Mouse (Mus musculus): ENCODE measurements at regions not wholly inside any gene's neighbourhood (a gene's known extent, or its start where the extent isn't known, plus 50 kb on each side); places are given as distances from the start of the nearest gene placed in this dataset.

DNA sequence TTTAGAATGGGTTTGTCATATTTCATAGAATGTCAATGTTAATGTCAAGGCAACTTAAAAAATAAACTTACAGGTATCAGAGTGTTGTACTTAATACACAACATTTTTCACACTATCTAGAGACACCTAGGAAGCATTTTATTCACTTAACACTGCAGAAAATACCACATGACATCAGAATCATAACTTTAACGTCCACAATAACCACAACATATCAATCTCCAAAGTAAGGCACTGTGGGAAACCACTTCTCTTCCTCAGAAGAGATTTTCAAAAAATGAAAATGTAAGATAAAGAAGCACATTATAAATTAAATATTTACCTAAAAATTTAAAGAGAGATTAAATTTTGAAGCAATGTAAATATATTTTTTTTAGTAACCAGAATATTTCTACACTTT, 599.3 kb downstream of the Dach1 start:
- Histone ChIP-seq H3K27ac (replicated peaks; ENCODE audit: low read depth, low read length) (no peak overlapping the region), H3K27me3 (ENCODE audit: control insufficient read depth, insufficient read depth, low read length) (no peaks in the 10 kb centered on the region), H3K9me3 (ENCODE audit: control insufficient read depth, low read length) (no peaks in the 10 kb centered on the region), H3K4me2 (ENCODE audit: low read depth, severe bottlenecking) (no peak overlapping the region), H3K9ac (ENCODE audit: low read length) (no peak overlapping the region), H3K36me3 (ENCODE audit: control insufficient read depth, insufficient read depth, low read length) (no peaks in the 10 kb centered on the region), H3K4me1 (ENCODE audit: control insufficient read depth, insufficient read depth, low read length) (no peaks in the 10 kb centered on the region), H3K4me3 (ENCODE audit: low read depth, low read length) (no peak overlapping the region)
- no peak for DNase-seq (ENCODE audit: low spot score)
- ATAC-seq (ENCODE audit: insufficient number of reproducible peaks, low FRiP score, low TSS enrichment, low read depth): no peak
- WGBS: 78% methylated on average over 1 of the region's 1 CpGs

- no peaks in the 10 kb centered on the region for H3K4me1 ChIP-seq (ENCODE audit: control insufficient read depth, insufficient read depth, low read length)
- H3K4me2 ChIP-seq (ENCODE audit: low read depth, severe bottlenecking): no peak overlapping the region
- 44% methylated on average over 7 of the region's 7 CpGs for WGBS
- H3K4me3 ChIP-seq (ENCODE audit: low read depth, low read length): no peak overlapping the region
- H3K27ac ChIP-seq (replicated peaks; ENCODE audit: low read depth, low read length): no peak overlapping the region
- H3K9me3 ChIP-seq (ENCODE audit: control insufficient read depth, low read length): no peaks in the 10 kb centered on the region
- no peaks in the 10 kb centered on the region for H3K36me3 ChIP-seq (ENCODE audit: control insufficient read depth, insufficient read depth, low read length)
- H3K27me3 ChIP-seq (ENCODE audit: control insufficient read depth, insufficient read depth, low read length): no peaks in the 10 kb centered on the region
- ATAC-seq (ENCODE audit: insufficient number of reproducible peaks, low FRiP score, low TSS enrichment, low read depth) (no peak), DNase-seq (ENCODE audit: low spot score) (no peak)
- no peak overlapping the region for H3K9ac ChIP-seq (ENCODE audit: low read length)
Observed at GRCm38 (mm10) chr14:97560121-97560907, 609.3 kb downstream of the Dach1 start.

DNA sequence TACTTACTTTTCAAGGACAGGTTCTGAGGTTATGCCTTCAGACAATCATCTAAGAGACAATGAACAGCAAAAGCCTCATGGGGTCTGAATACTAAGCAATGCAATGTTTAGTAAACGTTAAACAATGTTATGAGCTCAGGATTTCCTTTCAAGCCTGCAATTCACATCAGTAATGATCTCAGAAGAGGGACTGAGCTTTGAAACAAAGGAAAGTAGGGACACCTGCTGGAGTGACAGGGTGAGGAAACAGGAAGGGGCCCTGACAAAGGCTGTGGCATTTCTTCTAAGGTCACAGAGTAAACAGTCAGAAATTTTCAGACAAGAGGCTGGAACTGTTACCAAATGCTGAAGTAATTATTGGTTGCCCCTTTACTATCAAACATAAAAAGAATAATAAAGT, 610.0 kb downstream of the Dach1 start:
- no peaks in the 10 kb centered on the region for H3K9me3 ChIP-seq (ENCODE audit: control insufficient read depth, low read length)
- no peak overlapping the region for H3K4me2 ChIP-seq (ENCODE audit: low read depth, severe bottlenecking)
- no peaks in the 10 kb centered on the region for H3K27me3 ChIP-seq (ENCODE audit: control insufficient read depth, insufficient read depth, low read length)
- no peaks in the 10 kb centered on the region for H3K36me3 ChIP-seq (ENCODE audit: control insufficient read depth, insufficient read depth, low read length)
- H3K27ac ChIP-seq (replicated peaks; ENCODE audit: low read depth, low read length): no peak overlapping the region
- H3K4me3 ChIP-seq (ENCODE audit: low read depth, low read length): no peak overlapping the region
- no peak overlapping the region for H3K9ac ChIP-seq (ENCODE audit: low read length)
- peak; percentile 46 for DNase-seq (ENCODE audit: low spot score)
- 4% methylated on average over 1 of the region's 1 CpGs for WGBS
- H3K4me1 ChIP-seq (ENCODE audit: control insufficient read depth, insufficient read depth, low read length): no peaks in the 10 kb centered on the region
- ATAC-seq (ENCODE audit: insufficient number of reproducible peaks, low FRiP score, low TSS enrichment, low read depth): no peak

DNA sequence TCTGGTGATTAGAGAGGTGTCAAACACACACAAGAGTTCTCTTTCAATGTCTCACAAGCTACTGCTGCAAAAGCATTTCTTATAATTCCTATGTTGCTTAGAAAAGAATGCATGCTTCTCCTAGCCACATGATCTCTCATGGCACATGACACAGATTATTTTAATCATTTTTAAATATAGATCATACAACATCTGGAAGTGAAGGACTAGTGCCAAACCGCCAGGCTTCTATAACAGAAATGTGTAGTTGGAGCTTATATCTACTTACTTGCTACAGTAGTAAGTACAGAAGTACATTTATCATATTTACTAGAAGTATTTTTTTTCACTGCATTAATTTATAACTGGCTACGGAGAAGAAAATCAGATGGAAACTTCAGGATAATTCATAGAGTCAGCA, 611.3 kb downstream of the Dach1 start:
- Histone ChIP-seq H3K9me3 (ENCODE audit: control insufficient read depth, low read length) (no peaks in the 10 kb centered on the region), H3K27ac (replicated peaks; ENCODE audit: low read depth, low read length) (no peak overlapping the region), H3K36me3 (ENCODE audit: control insufficient read depth, insufficient read depth, low read length) (no peaks in the 10 kb centered on the region), H3K9ac (ENCODE audit: low read length) (no peak overlapping the region), H3K4me2 (ENCODE audit: low read depth, severe bottlenecking) (no peak overlapping the region), H3K4me1 (ENCODE audit: control insufficient read depth, insufficient read depth, low read length) (no peaks in the 10 kb centered on the region), H3K27me3 (ENCODE audit: control insufficient read depth, insufficient read depth, low read length) (no peaks in the 10 kb centered on the region), H3K4me3 (ENCODE audit: low read depth, low read length) (no peak overlapping the region)
- no peak for ATAC-seq (ENCODE audit: insufficient number of reproducible peaks, low FRiP score, low TSS enrichment, low read depth)
- DNase-seq (ENCODE audit: low spot score): no peak
- WGBS: 89% methylated on average over 2 of the region's 2 CpGs

DNA sequence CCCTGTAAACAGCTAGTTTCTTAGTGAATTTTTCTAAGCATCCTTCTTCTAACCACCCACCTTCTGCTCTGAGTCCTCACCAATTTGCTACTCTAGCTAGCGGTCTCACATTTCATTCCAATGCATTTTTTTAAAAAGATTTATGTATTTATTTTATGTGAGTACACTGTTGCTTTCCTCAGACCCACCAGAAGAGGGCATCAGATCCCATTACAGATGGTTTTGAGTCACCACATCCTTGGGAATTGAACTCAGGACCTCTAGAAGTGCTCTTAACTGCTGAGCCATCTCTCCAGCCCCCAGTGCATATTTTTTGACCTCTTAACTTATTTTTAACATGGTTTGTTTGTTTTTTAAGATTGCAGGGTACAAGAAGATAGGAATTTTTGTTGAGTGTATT, 611.7 kb downstream of the Dach1 start:
- WGBS: 75% methylated on average over 1 of the region's 1 CpGs
- H3K4me2 ChIP-seq (ENCODE audit: low read depth, severe bottlenecking): no peak overlapping the region
- no peaks in the 10 kb centered on the region for H3K36me3 ChIP-seq (ENCODE audit: control insufficient read depth, insufficient read depth, low read length)
- no peak overlapping the region for H3K4me3 ChIP-seq (ENCODE audit: low read depth, low read length)
- H3K9me3 ChIP-seq (ENCODE audit: control insufficient read depth, low read length): no peaks in the 10 kb centered on the region
- ATAC-seq (ENCODE audit: insufficient number of reproducible peaks, low FRiP score, low TSS enrichment, low read depth): no peak
- DNase-seq (ENCODE audit: low spot score): no peak
- no peaks in the 10 kb centered on the region for H3K4me1 ChIP-seq (ENCODE audit: control insufficient read depth, insufficient read depth, low read length)
- no peak overlapping the region for H3K27ac ChIP-seq (replicated peaks; ENCODE audit: low read depth, low read length)
- no peak overlapping the region for H3K9ac ChIP-seq (ENCODE audit: low read length)
- H3K27me3 ChIP-seq (ENCODE audit: control insufficient read depth, insufficient read depth, low read length): no peaks in the 10 kb centered on the region

GRCm38 (mm10) chr14:97546276-97546675, 623.3 kb downstream of the Dach1 start:
- ATAC-seq (ENCODE audit: insufficient number of reproducible peaks, low FRiP score, low TSS enrichment, low read depth) (no peak), DNase-seq (ENCODE audit: low spot score) (no peak)
- WGBS: 84% methylated on average over 4 of the region's 4 CpGs
- H3K4me3 ChIP-seq (ENCODE audit: low read depth, low read length): no peak overlapping the region
- H3K9me3 ChIP-seq (ENCODE audit: control insufficient read depth, low read length): no peaks in the 10 kb centered on the region
- H3K27me3 ChIP-seq (ENCODE audit: control insufficient read depth, insufficient read depth, low read length): no peaks in the 10 kb centered on the region
- no peaks in the 10 kb centered on the region for H3K4me1 ChIP-seq (ENCODE audit: control insufficient read depth, insufficient read depth, low read length)
- H3K36me3 ChIP-seq (ENCODE audit: control insufficient read depth, insufficient read depth, low read length): no peaks in the 10 kb centered on the region
- H3K27ac ChIP-seq (replicated peaks; ENCODE audit: low read depth, low read length): no peak overlapping the region
- no peak overlapping the region for H3K9ac ChIP-seq (ENCODE audit: low read length)
- H3K4me2 ChIP-seq (ENCODE audit: low read depth, severe bottlenecking): no peak overlapping the region

DNA sequence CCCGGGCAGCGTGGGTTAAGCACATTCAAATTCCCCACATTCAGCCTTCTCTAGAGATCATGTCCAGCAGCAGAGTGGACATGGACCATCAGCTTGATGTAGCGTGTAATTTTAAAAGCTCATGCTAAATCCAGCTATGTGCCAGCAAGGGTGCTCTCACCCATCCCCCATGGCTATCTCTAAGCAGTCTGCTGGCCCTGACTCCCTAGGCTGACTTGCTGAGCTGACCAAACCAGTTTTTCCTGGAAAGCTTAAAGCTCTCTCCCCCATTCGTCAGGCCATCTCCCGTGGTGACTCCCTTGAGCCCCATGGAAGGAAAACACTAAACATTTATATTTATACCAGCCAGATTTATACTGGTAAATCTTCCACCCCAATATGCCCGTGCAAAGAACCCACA, 625.3 kb downstream of the Dach1 start:
- H3K4me1 ChIP-seq (ENCODE audit: control insufficient read depth, insufficient read depth, low read length): no peaks in the 10 kb centered on the region
- H3K4me2 ChIP-seq (ENCODE audit: low read depth, severe bottlenecking): no peak overlapping the region
- H3K36me3 ChIP-seq (ENCODE audit: control insufficient read depth, insufficient read depth, low read length): no peaks in the 10 kb centered on the region
- ATAC-seq (ENCODE audit: insufficient number of reproducible peaks, low FRiP score, low TSS enrichment, low read depth) (no peak), DNase-seq (ENCODE audit: low spot score) (no peak)
- H3K9ac ChIP-seq (ENCODE audit: low read length): no peak overlapping the region
- H3K4me3 ChIP-seq (ENCODE audit: low read depth, low read length): no peak overlapping the region
- no peaks in the 10 kb centered on the region for H3K27me3 ChIP-seq (ENCODE audit: control insufficient read depth, insufficient read depth, low read length)
- H3K9me3 ChIP-seq (ENCODE audit: control insufficient read depth, low read length): no peaks in the 10 kb centered on the region
- WGBS: 74% methylated on average over 6 of the region's 6 CpGs
- no peak overlapping the region for H3K27ac ChIP-seq (replicated peaks; ENCODE audit: low read depth, low read length)

DNA sequence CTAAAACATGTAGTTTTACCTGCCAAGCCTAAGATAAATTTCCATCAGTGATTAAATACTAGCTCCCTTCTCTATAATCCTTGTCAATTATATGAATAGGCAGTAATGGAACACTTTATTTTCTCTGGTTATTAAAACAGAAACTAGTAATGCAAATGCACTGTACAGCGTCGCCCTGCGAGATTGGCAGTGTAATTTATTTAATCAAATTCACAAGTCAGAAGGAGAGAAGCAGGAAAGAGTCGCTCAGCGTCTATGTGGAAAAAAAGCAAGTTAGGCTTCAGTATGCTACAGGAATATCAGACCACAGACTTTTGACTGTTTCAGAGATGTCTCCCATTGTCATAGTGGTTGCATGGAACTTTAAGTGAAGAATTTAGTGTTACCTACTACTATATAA, 632.6 kb downstream of the Dach1 start:
- Histone ChIP-seq H3K4me1 (ENCODE audit: control insufficient read depth, insufficient read depth, low read length) (no peaks in the 10 kb centered on the region), H3K36me3 (ENCODE audit: control insufficient read depth, insufficient read depth, low read length) (no peaks in the 10 kb centered on the region), H3K9me3 (ENCODE audit: control insufficient read depth, low read length) (no peaks in the 10 kb centered on the region), H3K27me3 (ENCODE audit: control insufficient read depth, insufficient read depth, low read length) (no peaks in the 10 kb centered on the region), H3K4me2 (ENCODE audit: low read depth, severe bottlenecking) (no peak overlapping the region), H3K4me3 (ENCODE audit: low read depth, low read length) (no peak overlapping the region), H3K27ac (replicated peaks; ENCODE audit: low read depth, low read length) (no peak overlapping the region), H3K9ac (ENCODE audit: low read length) (no peak overlapping the region)
- DNase-seq (ENCODE audit: low spot score): no peak
- 87% methylated on average over 5 of the region's 5 CpGs for WGBS
- no peak for ATAC-seq (ENCODE audit: insufficient number of reproducible peaks, low FRiP score, low TSS enrichment, low read depth)

DNA sequence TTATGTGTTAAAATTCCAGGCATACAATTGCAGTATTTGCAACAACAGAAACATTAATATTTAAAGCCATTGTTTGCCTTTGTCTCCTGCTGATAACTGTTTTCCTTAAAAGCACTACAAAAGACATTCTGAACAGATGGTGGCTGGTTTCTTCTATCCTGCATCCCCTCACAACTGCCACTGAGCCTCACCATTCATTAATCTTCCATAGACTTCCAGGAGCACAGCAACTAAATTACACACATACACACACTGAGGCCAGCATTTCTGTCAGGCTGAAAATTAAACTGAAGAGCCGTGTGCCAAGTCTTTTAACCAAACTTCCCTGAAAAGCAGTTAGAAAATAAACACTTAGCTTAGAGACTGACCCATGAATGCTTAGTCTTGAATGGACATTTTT, 658.2 kb downstream of the Dach1 start:
- no peak overlapping the region for H3K4me2 ChIP-seq (ENCODE audit: low read depth, severe bottlenecking)
- H3K9me3 ChIP-seq (ENCODE audit: control insufficient read depth, low read length): no peaks in the 10 kb centered on the region
- 0 out of 2 replicates have a peak, but pooled peaks have one; percentile 31 for ATAC-seq (ENCODE audit: insufficient number of reproducible peaks, low FRiP score, low TSS enrichment, low read depth)
- 7% methylated on average over 1 of the region's 1 CpGs for WGBS
- DNase-seq (ENCODE audit: low spot score): no peak
- no peak overlapping the region for H3K4me3 ChIP-seq (ENCODE audit: low read depth, low read length)
- no peak overlapping the region for H3K9ac ChIP-seq (ENCODE audit: low read length)
- H3K4me1 ChIP-seq (ENCODE audit: control insufficient read depth, insufficient read depth, low read length): no peaks in the 10 kb centered on the region; the same call in 1 of the 2 replicates
- H3K36me3 ChIP-seq (ENCODE audit: control insufficient read depth, insufficient read depth, low read length): no peaks in the 10 kb centered on the region
- no peaks in the 10 kb centered on the region for H3K27me3 ChIP-seq (ENCODE audit: control insufficient read depth, insufficient read depth, low read length)
- H3K27ac ChIP-seq (replicated peaks; ENCODE audit: low read depth, low read length): no peak overlapping the region
